Comparison of ENCODE assay signal across 10 mouse cellular contexts in the genomic region with DNA sequence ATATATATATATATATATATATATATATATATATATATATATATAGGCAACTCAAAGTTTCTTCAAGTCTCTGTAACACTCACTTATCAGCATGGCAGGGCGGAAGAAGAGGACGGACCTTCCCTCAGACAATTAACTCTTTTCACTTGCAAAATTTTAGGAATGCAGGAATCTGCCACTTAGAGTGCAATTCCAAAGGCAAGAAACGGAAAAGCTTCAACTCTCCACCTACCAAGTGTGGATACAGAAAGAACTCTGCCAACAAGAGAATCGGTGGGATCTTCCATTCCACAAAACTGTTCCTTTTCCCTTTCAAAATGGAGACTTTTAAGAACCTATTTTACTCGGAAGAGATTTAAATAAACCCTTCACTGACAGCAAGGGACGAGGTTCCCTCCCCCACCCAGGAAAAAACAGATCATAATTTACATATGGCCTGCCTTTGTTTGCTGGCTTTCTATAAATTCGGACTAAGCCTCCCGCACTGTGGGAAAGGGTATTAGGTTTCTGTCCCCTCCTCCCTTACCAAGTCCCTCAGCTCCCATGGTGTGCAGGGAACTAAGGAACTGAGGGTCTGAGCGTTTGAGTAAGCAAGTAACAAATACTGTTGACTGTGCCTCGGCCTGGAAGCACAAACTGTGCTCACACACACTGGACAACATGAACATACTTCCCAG. TPM values are rescaled to one million over a fixed set of nuclear protein-coding genes. Genes with fewer than 3 reads are reported as not detected.
A peak's percentile ranks its signal among the peaks of the same experiment; 100 is the strongest.
DNase-seq lines count a peak whose midpoint lies in the region; ATAC-seq lines count a peak whose summit lies in the region.
"Had no signal": no experiment of that assay in that cellular context is flagged by ENCODE, and none has a peak within 500 bp of the region (broad histone marks: within the 10 kb centered on the region; RNA-seq: fewer than 3 reads in every experiment).

No protein-coding gene starts in this region.

- peak; percentile 45 for DNase-seq in embryo, embryonic 10.5 days (ENCODE audit: low spot score)
- DNase-seq in embryo, embryonic 9.5 days (ENCODE audit: extremely low spot score), result no peak
- no peak for DNase-seq in liver
- DNase-seq in layer of hippocampus, postnatal 10 days (ENCODE audit: low spot score in 2 of 2), result no peak
- DNase-seq: gastrocnemius, postnatal 25 days had no signal

- H3K4me1 ChIP-seq in liver, embryonic 12.5 days, result peaks cover 36% of the 10 kb centered on the region
- H3K4me1 ChIP-seq in forebrain, embryonic 12.5 days, result peaks cover 29% of the 10 kb centered on the region
- H3K4me1 ChIP-seq in midbrain, embryonic 12.5 days, result peaks cover 30% of the 10 kb centered on the region

- H3K4me2 ChIP-seq in liver, embryonic 12.5 days, result no peak overlapping the region
- H3K4me2 ChIP-seq in forebrain, embryonic 12.5 days, result peak overlapping the region; percentile 27
- H3K4me2 ChIP-seq in midbrain, embryonic 12.5 days (replicated peaks), result peak overlapping the region; percentile 34

- H3K9me3 ChIP-seq in liver, embryonic 12.5 days (replicated peaks), result no peaks in the 10 kb centered on the region
- no peaks in the 10 kb centered on the region for H3K9me3 ChIP-seq in forebrain, embryonic 12.5 days
- no peaks in the 10 kb centered on the region for H3K9me3 ChIP-seq in midbrain, embryonic 12.5 days

- peak overlapping the region; percentile 16; the same call in 1 of the 2 replicates for H3K27ac ChIP-seq in liver, embryonic 12.5 days
- peak overlapping the region; percentile 72 for H3K27ac ChIP-seq in forebrain, embryonic 12.5 days
- peak overlapping the region; percentile 69 for H3K27ac ChIP-seq in midbrain, embryonic 12.5 days (replicated peaks)

- no peak for ATAC-seq in liver, embryonic 12.5 days
- ATAC-seq in forebrain, embryonic 12.5 days (ENCODE audit: low FRiP score), result no peak
- peak; percentile 34; the same call in 1 of the 2 replicates for ATAC-seq in midbrain, embryonic 12.5 days (ENCODE audit: low FRiP score, low read depth)
- ATAC-seq in megakaryocyte, adult 5-6 weeks (ENCODE audit: poor library complexity, severe bottlenecking), result no peak

- no peaks in the 10 kb centered on the region for H3K27me3 ChIP-seq in liver, embryonic 12.5 days (replicated peaks)
- no peaks in the 10 kb centered on the region for H3K27me3 ChIP-seq in forebrain, embryonic 12.5 days
- no peaks in the 10 kb centered on the region for H3K27me3 ChIP-seq in midbrain, embryonic 12.5 days
- H3K27me3 ChIP-seq: Patski had no signal

- peaks cover 28% of the 10 kb centered on the region for H3K36me3 ChIP-seq in liver, embryonic 12.5 days
- H3K36me3 ChIP-seq in forebrain, embryonic 12.5 days (replicated peaks), result peaks cover 22% of the 10 kb centered on the region
- H3K36me3 ChIP-seq in midbrain, embryonic 12.5 days, result peaks cover 25% of the 10 kb centered on the region

- H3K9ac ChIP-seq in liver, embryonic 12.5 days, result no peak overlapping the region
- no peak overlapping the region for H3K9ac ChIP-seq in forebrain, embryonic 12.5 days
- peak overlapping the region; percentile 43; the same call in 1 of the 2 replicates for H3K9ac ChIP-seq in midbrain, embryonic 12.5 days (replicated peaks)

- H3K4me3 ChIP-seq in liver, embryonic 12.5 days, result no peak overlapping the region
- H3K4me3 ChIP-seq in forebrain, embryonic 12.5 days (replicated peaks), result no peak overlapping the region
- no peak overlapping the region for H3K4me3 ChIP-seq in midbrain, embryonic 12.5 days

- 53% methylated on average over 10 of the region's 10 CpGs for WGBS in liver, embryonic 12.5 days (ENCODE audit: insufficient replicate concordance)
- whole genome bisulfite sequencing in forebrain, embryonic 12.5 days, result 14% methylated on average over 10 of the region's 10 CpGs
- 15% methylated on average over 10 of the region's 10 CpGs for WGBS in midbrain, embryonic 12.5 days

RNA-seq across cellular contexts. Expression of a gene that starts 17.9 kb away (rescaled TPM):
- polyA plus RNA-seq in liver, embryonic 12.5 days (2016; fragmentation: Nextera tagmentation; extraction: Ambion mirVana), result 12.6 and 12.7 TPM in 2 replicates
- polyA plus RNA-seq in forebrain, embryonic 12.5 days (2016; fragmentation: Nextera tagmentation; extraction: Ambion mirVana), result 43.3 and 48.3 TPM in 2 replicates
- polyA plus RNA-seq in midbrain, embryonic 12.5 days (2016; fragmentation: Nextera tagmentation; extraction: Ambion mirVana), result 44.0 and 45.6 TPM in 2 replicates
- 45.6 and 50.8 TPM in 2 replicates for total RNA-seq in megakaryocyte, adult 5-6 weeks (2015)
- total RNA-seq in megakaryocyte, adult 5-6 weeks (2017), result 35.9 and 43.4 TPM in 2 replicates
- total RNA-seq in layer of hippocampus, postnatal 10 days (2021), result 10 to 100 TPM; 66.8 to 68.4 TPM

Comparison
In these comparisons a context has a peak if more than half of its experiments do, and no peak if none do; other contexts are left out.
1. H3K27ac ChIP-seq: peak in every context shown above with its lines; median percentile 72 in forebrain, embryonic 12.5 days; 69 in midbrain, embryonic 12.5 days; 16 in liver, embryonic 12.5 days.